Mouse (Mus musculus) midbrain, embryonic 15.5 days (tissue): ENCODE data around the gene Mindy4b-ps. TPM values are rescaled to one million over a fixed set of nuclear protein-coding genes. Genes with fewer than 3 reads are reported as not detected.

Source experiments
- ATAC-seq: fragments of 200-750 bp; cut with Nextera tagmentation; replicated peaks from 2 replicates; pipeline ENCODE4 v1.8.0; 2017; ENCODE audit warnings: moderate TSS enrichment
- H3K27ac ChIP-seq: fragments of 300-500 bp; sonication (generic); 2 replicates; pipeline ENCODE4 v1.5.1; 2015; ENCODE audit warnings: mild to moderate bottlenecking, inconsistent platforms
- H3K27me3 ChIP-seq: fragments of 300-500 bp; sonication (generic); replicated peaks from 2 replicates; pipeline ENCODE4 v1.6.1; 2015; ENCODE audit warnings: inconsistent platforms
- H3K36me3 ChIP-seq: fragments of 300-500 bp; sonication (generic); replicated peaks from 2 replicates; pipeline ENCODE4 v1.6.1; 2015; ENCODE audit warnings: inconsistent platforms
- H3K4me1 ChIP-seq: fragments of 300-500 bp; sonication (generic); 2 replicates; pipeline ENCODE4 v1.6.1; 2015; ENCODE audit warnings: inconsistent platforms
- H3K4me2 ChIP-seq: fragments of 300-500 bp; sonication (generic); 2 replicates; pipeline ENCODE4 v1.6.1; 2015; ENCODE audit warnings: inconsistent platforms, mild to moderate bottlenecking, moderate library complexity
- H3K4me3 ChIP-seq: fragments of 300-500 bp; sonication (generic); 2 replicates; pipeline ENCODE4 v1.5.1; 2015; ENCODE audit warnings: mild to moderate bottlenecking, inconsistent platforms
- H3K9ac ChIP-seq: fragments of 300-500 bp; sonication (generic); 2 replicates; pipeline ENCODE4 v1.6.1; 2015; ENCODE audit warnings: mild to moderate bottlenecking, inconsistent platforms
- H3K9me3 ChIP-seq: fragments of 300-500 bp; sonication (generic); 2 replicates; pipeline ENCODE4 v1.6.1; 2016; ENCODE audit warnings: inconsistent platforms
- WGBS: fragments of 180-500 bp; shearing (Covaris S2); methylation state at CpG from one replicate; pipeline ENCODE4 v1.1.7; 2015; ENCODE audit warnings: mixed read lengths; 5-methylcytosine and 5-hydroxymethylcytosine counted together
- polyA plus RNA-seq: library from polyadenylated mRNA; unstranded; fragments of >200 nt; fragmentation: Nextera tagmentation; extraction: Ambion mirVana; gene quantifications from 2 replicates; pipeline ENCODE4 v1.2.1, GENCODE M21; 2015

The Mindy4b-ps gene
- polyA plus RNA-seq, 1 experiment from 2014 or later: 0.14 TPM

- Histone ChIP-seq H3K4me2 (no peak overlapping the region), H3K27ac (no peak overlapping the region), H3K36me3 (no peaks in the 10 kb centered on the region), H3K27me3 (no peaks in the 10 kb centered on the region), H3K9ac (no peak overlapping the region), H3K4me3 (no peak overlapping the region), H3K9me3 (no peaks in the 10 kb centered on the region), H3K4me1 (no peaks in the 10 kb centered on the region)
- WGBS: 55% methylated on average over 8 of the region's 8 CpGs
- peak; percentile 55 for ATAC-seq
Observed at GRCm38 (mm10) chr3:58783602-58784218, 38.4 kb downstream of the Mindy4b-ps start.

GRCm38 (mm10) chr3:58756429-58756828 is 65.7 kb downstream of the Mindy4b-ps start:
- Histone ChIP-seq H3K27ac (no peak overlapping the region), H3K4me1 (no peaks in the 10 kb centered on the region), H3K9me3 (no peaks in the 10 kb centered on the region), H3K9ac (no peak overlapping the region), H3K36me3 (no peaks in the 10 kb centered on the region), H3K27me3 (no peaks in the 10 kb centered on the region), H3K4me2 (no peak overlapping the region), H3K4me3 (no peak overlapping the region)
- WGBS: 72% methylated on average over 1 of the region's 1 CpGs
- no peak for ATAC-seq

- Histone ChIP-seq H3K27ac (no peak overlapping the region), H3K27me3 (no peaks in the 10 kb centered on the region), H3K9me3 (no peaks in the 10 kb centered on the region), H3K9ac (no peak overlapping the region), H3K4me1 (no peaks in the 10 kb centered on the region), H3K36me3 (no peaks in the 10 kb centered on the region), H3K4me3 (no peak overlapping the region), H3K4me2 (no peak overlapping the region)
- no peak for ATAC-seq
- 92% methylated on average over 1 of the region's 1 CpGs for WGBS
Observed at GRCm38 (mm10) chr3:58755769-58756168, 66.3 kb downstream of the Mindy4b-ps start.

GRCm38 (mm10) chr3:58754361-58754760 is 67.8 kb downstream of the Mindy4b-ps start:
- 82% methylated on average over 3 of the region's 3 CpGs for WGBS
- Histone ChIP-seq H3K4me2 (no peak overlapping the region), H3K4me3 (no peak overlapping the region), H3K36me3 (no peaks in the 10 kb centered on the region), H3K27ac (no peak overlapping the region), H3K27me3 (no peaks in the 10 kb centered on the region), H3K4me1 (no peaks in the 10 kb centered on the region), H3K9me3 (no peaks in the 10 kb centered on the region), H3K9ac (no peak overlapping the region)
- ATAC-seq: no peak

- no peak overlapping the region for H3K27ac ChIP-seq
- no peak overlapping the region for H3K9ac ChIP-seq
- no peaks in the 10 kb centered on the region for H3K36me3 ChIP-seq
- H3K4me3 ChIP-seq: no peak overlapping the region
- H3K4me2 ChIP-seq: no peak overlapping the region
- WGBS: 69% methylated on average over 8 of the region's 8 CpGs
- no peaks in the 10 kb centered on the region for H3K4me1 ChIP-seq
- no peaks in the 10 kb centered on the region for H3K9me3 ChIP-seq
- H3K27me3 ChIP-seq: no peaks in the 10 kb centered on the region
- ATAC-seq: no peak
Observed at GRCm38 (mm10) chr3:58751818-58752620, 70.1 kb downstream of the Mindy4b-ps start.

GRCm38 (mm10) chr3:58748724-58749123 is 73.4 kb downstream of the Mindy4b-ps start:
- ATAC-seq: no peak
- no peak overlapping the region for H3K27ac ChIP-seq
- H3K9ac ChIP-seq: no peak overlapping the region
- H3K27me3 ChIP-seq: no peaks in the 10 kb centered on the region
- no peak overlapping the region for H3K4me3 ChIP-seq
- no peaks in the 10 kb centered on the region for H3K9me3 ChIP-seq
- H3K4me2 ChIP-seq: no peak overlapping the region
- H3K4me1 ChIP-seq: no peaks in the 10 kb centered on the region
- no peaks in the 10 kb centered on the region for H3K36me3 ChIP-seq

- H3K4me3 ChIP-seq: no peak overlapping the region
- no peaks in the 10 kb centered on the region for H3K27me3 ChIP-seq
- no peak overlapping the region for H3K9ac ChIP-seq
- H3K4me1 ChIP-seq: no peaks in the 10 kb centered on the region
- no peaks in the 10 kb centered on the region for H3K9me3 ChIP-seq
- no peak overlapping the region for H3K27ac ChIP-seq
- WGBS: 93% methylated on average over 1 of the region's 1 CpGs
- no peaks in the 10 kb centered on the region for H3K36me3 ChIP-seq
- ATAC-seq: no peak
- no peak overlapping the region for H3K4me2 ChIP-seq
Observed at GRCm38 (mm10) chr3:58747924-58748323, 74.2 kb downstream of the Mindy4b-ps start.

- H3K36me3 ChIP-seq: no peaks in the 10 kb centered on the region
- H3K27ac ChIP-seq: no peak overlapping the region
- H3K9ac ChIP-seq: no peak overlapping the region
- no peaks in the 10 kb centered on the region for H3K27me3 ChIP-seq
- H3K4me1 ChIP-seq: peaks cover 8% of the 10 kb centered on the region
- no peak overlapping the region for H3K4me2 ChIP-seq
- no peak for ATAC-seq
- H3K4me3 ChIP-seq: no peak overlapping the region
- WGBS: 72% methylated on average over 2 of the region's 2 CpGs
- no peaks in the 10 kb centered on the region for H3K9me3 ChIP-seq
Observed at GRCm38 (mm10) chr3:58739536-58739935, 82.6 kb downstream of the Mindy4b-ps start.

Other genes with a start within 250 kb of the Mindy4b-ps start
- gene Selenot, start 245.7 kb downstream of the Mindy4b-ps start, polyA plus RNA-seq: 20.7 and 22.4 TPM in 2 replicates
- 0.29 and 0.30 TPM in 2 replicates for gene Erich6, start 185.1 kb downstream of the Mindy4b-ps start, polyA plus RNA-seq
- gene Siah2, start 129.9 kb downstream of the Mindy4b-ps start, polyA plus RNA-seq: 9.9 and 10.2 TPM in 2 replicates
- 0.34 and 0.56 TPM in 2 replicates for gene Clrn1, start 63.0 kb upstream of the Mindy4b-ps start, polyA plus RNA-seq
- gene Med12l, start 183.5 kb upstream of the Mindy4b-ps start, polyA plus RNA-seq: 4.5 TPM in 2 replicates